Mouse (Mus musculus) embryo, embryonic 11.5 days (tissue): ENCODE measurements around the gene Gm40193.
"Not testable (repeated sequence)": the region's sequence is repeated elsewhere in the genome, so short reads cannot be mapped to it uniquely, and the experiment has no call there.

Source experiments
- DNase-seq: peaks from one replicate; pipeline ENCODE4 v3.0.0-alpha.2; 2012; ENCODE audit warnings: low read depth, low spot score

Gm40193 gene

GRCm38 (mm10) chr11:70540928-70541327 is 8.2 kb upstream of the Gm40193 start:
- DNase-seq, result no peak

- peak; percentile 77 for DNase-seq
Observed at GRCm38 (mm10) chr11:70539877-70540587, 7.3 kb upstream of the Gm40193 start, which contains the start of gene Pld2. Gene Pld2 (plus strand): TSS chr11:70540064.

GRCm38 (mm10) chr11:70539423-70539822 is 6.7 kb upstream of the Gm40193 start:
- DNase-seq, result no peak

GRCm38 (mm10) chr11:70531065-70531464 is 1.7 kb downstream of the Gm40193 start:
- not testable (repeated sequence) for DNase-seq

DNA sequence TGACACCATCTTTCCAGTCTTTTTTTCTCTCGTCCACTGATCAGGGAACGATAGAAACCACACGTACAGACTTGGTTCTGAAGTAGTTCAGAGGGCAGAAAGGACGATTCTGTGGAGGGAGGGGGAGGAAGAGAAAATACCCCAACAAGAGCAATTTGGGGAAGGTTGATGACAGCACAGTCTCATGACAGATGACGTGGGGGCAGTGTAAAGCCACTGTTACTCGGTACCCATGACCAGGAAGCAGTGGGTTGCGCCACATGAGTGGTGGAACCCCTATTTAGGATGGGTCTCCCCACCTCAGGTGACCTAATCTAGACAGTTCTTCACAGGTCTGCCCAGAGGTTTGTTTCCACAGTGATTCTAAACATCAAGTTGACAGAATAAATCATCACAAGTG is 4.1 kb downstream of the Gm40193 start:
- DNase-seq, result no peak

GRCm38 (mm10) chr11:70526211-70526610 is 6.5 kb downstream of the Gm40193 start:
- no peak for DNase-seq

GRCm38 (mm10) chr11:70525726-70526125 is 7.0 kb downstream of the Gm40193 start:
- DNase-seq, result no peak

DNA sequence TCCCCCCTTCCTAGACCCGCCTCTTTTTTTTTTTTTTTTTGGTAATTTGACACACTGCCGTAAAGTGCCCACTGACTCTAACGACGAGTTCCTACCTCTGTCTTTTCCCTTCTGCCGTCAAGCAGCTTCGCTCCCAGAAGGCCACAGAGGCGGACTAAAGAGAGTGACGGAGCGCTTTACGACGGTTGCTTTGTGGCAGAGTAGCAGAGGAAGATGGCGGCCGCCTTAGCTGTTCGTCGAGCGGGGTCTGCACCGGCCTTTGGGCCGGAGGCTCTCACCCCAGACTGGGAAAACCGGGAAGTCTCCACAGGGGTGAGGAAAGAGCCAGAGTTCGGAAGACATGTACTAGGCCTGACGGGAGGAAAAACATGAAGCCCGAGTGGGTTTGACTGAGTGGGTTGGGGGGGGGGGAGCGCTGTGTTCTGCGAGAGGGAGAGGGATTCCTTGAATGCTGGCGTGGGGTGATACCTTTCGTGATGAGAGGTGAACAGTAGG is 7.5 kb downstream of the Gm40193 start, which contains the start of gene Psmb6:
Gene Psmb6, plus strand, starts transcription at position 184 of the 495 bp plus-strand sequence.
- DNase-seq, result peak; percentile 91

DNA sequence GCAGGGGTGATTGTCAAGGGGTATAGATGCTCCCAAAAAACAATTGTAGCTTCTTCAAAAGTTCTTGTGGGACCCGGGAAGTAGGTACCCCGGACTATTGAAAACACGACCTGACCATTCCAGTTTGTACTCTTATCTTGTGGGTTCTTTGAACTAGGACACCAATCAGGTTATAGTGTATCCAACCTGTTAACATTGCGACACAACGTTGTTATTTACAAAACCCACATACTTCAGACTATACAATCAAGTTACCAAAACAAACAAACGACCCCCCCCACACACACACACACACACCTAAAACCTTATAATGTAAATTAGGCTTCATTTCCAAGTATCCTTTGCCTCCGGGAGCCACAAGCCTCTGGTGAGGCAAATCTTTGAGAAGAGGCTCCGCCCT is 8.0 kb downstream of the Gm40193 start:
- DNase-seq, result no peak

DNA sequence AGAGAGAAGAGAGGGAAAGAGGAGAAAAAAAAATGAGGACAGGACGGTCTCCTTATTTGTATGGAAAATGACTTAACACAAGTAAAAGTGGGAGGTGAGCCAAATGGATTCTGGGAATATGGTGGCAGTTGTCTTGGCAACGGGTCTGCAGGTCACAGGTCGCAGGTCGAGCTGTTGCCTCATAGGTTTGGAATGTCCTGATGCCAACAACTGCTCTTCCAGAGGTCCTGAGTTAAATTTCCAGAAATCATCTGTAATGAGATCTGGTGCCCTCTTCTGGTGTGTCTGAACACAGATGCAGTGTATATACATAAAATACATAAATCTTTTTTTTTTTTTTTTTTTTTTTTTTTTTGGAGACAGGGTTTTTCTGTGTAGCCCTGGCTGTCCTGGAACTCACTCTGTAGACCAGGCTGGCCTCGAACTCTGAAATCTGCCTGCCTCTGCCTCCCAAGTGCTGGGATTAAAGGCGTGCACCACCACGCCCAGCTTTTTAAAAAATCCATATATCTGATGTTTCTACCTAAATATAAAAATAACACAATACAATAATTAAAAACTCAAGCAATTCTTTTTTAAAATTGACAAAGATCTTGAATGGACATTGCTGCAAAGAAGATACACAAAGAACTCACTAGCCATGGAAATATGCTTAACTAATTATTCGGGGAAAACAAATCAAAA is 9.3 kb downstream of the Gm40193 start:
- DNase-seq, result not testable (repeated sequence)

DNA sequence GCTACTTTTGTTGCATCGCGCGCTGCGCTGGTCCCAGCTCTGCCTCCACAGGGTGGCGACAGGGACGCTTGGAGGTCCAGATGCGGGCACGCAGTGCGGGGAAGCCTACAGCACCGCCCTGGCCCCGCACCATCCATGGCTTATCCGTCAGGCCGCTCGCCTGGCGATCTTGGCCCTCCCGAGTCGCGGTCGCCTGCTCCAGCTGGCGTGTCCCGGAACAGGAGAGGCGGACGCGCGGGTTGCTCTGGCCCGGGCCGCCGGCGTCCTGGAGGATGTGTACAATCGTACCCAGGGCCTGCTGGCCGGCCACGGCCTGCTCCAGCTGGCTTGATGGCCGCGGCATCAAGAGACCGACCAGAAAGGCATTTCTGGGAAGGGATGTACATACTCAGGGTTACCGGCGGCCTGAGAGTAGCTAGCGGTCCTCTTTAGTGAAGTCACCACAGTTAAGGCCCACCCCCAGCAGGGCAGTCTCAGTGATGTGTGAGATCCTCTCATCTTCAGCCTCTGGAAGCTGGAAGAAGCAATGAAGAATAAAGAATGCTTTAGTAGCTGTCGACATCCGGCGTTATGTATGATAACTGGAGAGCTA is 12.5 kb downstream of the Gm40193 start:
- no peak for DNase-seq

- no peak for DNase-seq
Observed at GRCm38 (mm10) chr11:70518923-70519322, 13.8 kb downstream of the Gm40193 start, which contains the start of gene Gltpd2. Gene Gltpd2 (plus strand): TSS chr11:70519196.

- no peak for DNase-seq
Observed at GRCm38 (mm10) chr11:70518436-70518835, 14.3 kb downstream of the Gm40193 start.

DNA sequence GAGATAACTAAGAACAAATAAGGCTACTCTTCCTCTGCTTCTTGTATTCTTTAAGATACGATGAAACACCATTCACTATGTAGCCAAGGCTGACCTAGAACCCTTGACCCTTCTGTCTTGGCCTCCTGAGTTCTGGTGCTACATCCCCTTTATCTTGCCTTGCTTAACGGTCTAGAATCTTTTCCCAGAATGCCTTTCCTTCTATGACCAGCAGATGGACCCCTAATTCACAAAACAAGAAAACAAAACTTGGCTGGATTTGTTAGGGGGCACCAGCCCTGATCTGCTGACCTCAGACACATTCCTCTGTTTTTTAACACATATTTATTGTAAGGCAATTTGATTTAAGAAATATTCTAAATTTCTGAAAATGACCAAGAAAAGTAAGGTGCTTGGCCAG is 16.4 kb downstream of the Gm40193 start:
- no peak for DNase-seq

- no peak for DNase-seq
Observed at GRCm38 (mm10) chr11:70514288-70514687, 18.5 kb downstream of the Gm40193 start, which contains the start of gene Vmo1. Gene Vmo1 (minus strand): TSS chr11:70514616.

- DNase-seq, result no peak
Observed at GRCm38 (mm10) chr11:70513520-70513919, 19.2 kb downstream of the Gm40193 start.

- no peak for DNase-seq
Observed at GRCm38 (mm10) chr11:70512709-70513342, 19.9 kb downstream of the Gm40193 start.

GRCm38 (mm10) chr11:70511825-70512224 is 20.9 kb downstream of the Gm40193 start:
- DNase-seq, result no peak

DNA sequence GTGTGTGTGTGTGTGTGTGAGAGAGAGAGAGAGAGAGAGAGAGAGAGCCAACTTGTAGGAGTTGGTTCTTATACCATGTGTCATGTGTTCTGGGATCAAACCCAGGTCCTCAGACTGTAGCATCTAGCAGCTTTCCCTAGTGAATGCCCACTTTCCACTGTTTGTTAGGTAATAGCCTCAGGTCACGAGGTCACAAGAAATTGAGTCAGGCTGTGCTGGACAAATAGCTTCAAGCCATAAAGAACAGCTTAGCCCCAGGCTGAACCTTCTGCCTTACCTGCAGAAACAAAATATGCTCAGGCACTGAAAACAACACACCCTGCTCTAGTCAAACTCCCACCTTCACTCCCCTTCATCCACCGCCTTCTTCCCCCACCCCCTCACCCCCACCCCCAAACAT is 21.5 kb downstream of the Gm40193 start:
- DNase-seq, result no peak

GRCm38 (mm10) chr11:70509753-70510564 is 22.8 kb downstream of the Gm40193 start:
- DNase-seq, result no peak

DNA sequence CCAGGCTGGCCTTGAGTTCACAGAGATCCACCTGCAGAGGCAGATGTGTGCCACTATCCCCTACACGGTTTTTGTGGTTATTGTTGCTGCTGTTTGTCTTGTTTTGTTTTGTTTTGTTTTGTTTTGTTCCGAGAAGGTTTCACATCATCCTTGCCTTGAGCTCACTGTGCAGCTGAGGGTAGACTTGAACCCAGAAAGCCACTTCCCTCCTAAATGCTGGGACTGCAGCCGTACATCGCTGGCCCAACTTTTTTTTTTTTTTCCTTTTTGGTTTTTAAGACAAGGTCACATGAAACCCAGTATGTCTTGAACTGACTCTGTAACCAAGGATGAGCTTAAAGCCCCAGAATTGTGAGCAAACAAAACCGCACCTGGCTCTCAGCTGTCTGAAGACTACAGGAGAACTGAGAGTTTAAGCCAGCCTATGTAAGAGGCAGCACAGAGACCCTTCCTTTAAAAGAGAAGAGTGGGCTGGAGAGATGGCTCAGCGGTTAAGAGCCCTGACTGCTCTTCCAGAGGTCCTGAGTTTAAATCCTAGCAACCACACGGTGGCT is 25.7 kb downstream of the Gm40193 start:
- DNase-seq, result no peak
